Mouse (Mus musculus): ENCODE measurements at regions not wholly inside any gene's neighbourhood (a gene's known extent, or its start where the extent isn't known, plus 50 kb on each side); places are given as distances from the start of the nearest gene placed in this dataset.

GRCm38 (mm10) chr4:83107958-83108658, 56.0 kb upstream of the Frem1 start:
- no peaks in the 10 kb centered on the region for H3K4me1 ChIP-seq (replicated peaks; ENCODE audit: control insufficient read depth, insufficient read depth, low read length)
- H3K36me3 ChIP-seq (ENCODE audit: control insufficient read depth, insufficient read depth, low read length), result no peaks in the 10 kb centered on the region
- no peak overlapping the region for H3K4me3 ChIP-seq (ENCODE audit: low read depth, low read length)
- no peaks in the 10 kb centered on the region for H3K27me3 ChIP-seq (ENCODE audit: control insufficient read depth, insufficient read depth, low read length)
- WGBS, result 85% methylated on average over 11 of the region's 11 CpGs
- no peaks in the 10 kb centered on the region for H3K9me3 ChIP-seq (ENCODE audit: control insufficient read depth, low read length)
- no peak overlapping the region for H3K27ac ChIP-seq (ENCODE audit: low read depth, low read length)
- no peak overlapping the region for H3K4me2 ChIP-seq (replicated peaks; ENCODE audit: low read depth, low read length)
- H3K9ac ChIP-seq (ENCODE audit: low read depth, low read length), result no peak overlapping the region
- no peak for ATAC-seq (ENCODE audit: low FRiP score)
- DNase-seq (ENCODE audit: low spot score), result no peak

GRCm38 (mm10) chr4:83107161-83107560, 55.0 kb upstream of the Frem1 start:
- ATAC-seq (ENCODE audit: low FRiP score) (no peak), DNase-seq (ENCODE audit: low spot score) (no peak)
- Histone ChIP-seq H3K9me3 (ENCODE audit: control insufficient read depth, low read length) (no peaks in the 10 kb centered on the region), H3K27me3 (ENCODE audit: control insufficient read depth, insufficient read depth, low read length) (no peaks in the 10 kb centered on the region), H3K27ac (ENCODE audit: low read depth, low read length) (no peak overlapping the region), H3K4me3 (ENCODE audit: low read depth, low read length) (no peak overlapping the region), H3K9ac (ENCODE audit: low read depth, low read length) (no peak overlapping the region), H3K4me2 (replicated peaks; ENCODE audit: low read depth, low read length) (no peak overlapping the region), H3K4me1 (replicated peaks; ENCODE audit: control insufficient read depth, insufficient read depth, low read length) (no peaks in the 10 kb centered on the region), H3K36me3 (ENCODE audit: control insufficient read depth, insufficient read depth, low read length) (no peaks in the 10 kb centered on the region)
- 84% methylated on average over 2 of the region's 2 CpGs for WGBS

- H3K9me3 ChIP-seq (ENCODE audit: control insufficient read depth, low read length), result no peaks in the 10 kb centered on the region
- no peaks in the 10 kb centered on the region for H3K36me3 ChIP-seq (ENCODE audit: control insufficient read depth, insufficient read depth, low read length)
- 76% methylated on average over 5 of the region's 5 CpGs for WGBS
- ATAC-seq (ENCODE audit: low FRiP score), result no peak
- H3K4me3 ChIP-seq (ENCODE audit: low read depth, low read length), result no peak overlapping the region
- no peak overlapping the region for H3K27ac ChIP-seq (ENCODE audit: low read depth, low read length)
- H3K9ac ChIP-seq (ENCODE audit: low read depth, low read length), result no peak overlapping the region
- no peaks in the 10 kb centered on the region for H3K27me3 ChIP-seq (ENCODE audit: control insufficient read depth, insufficient read depth, low read length)
- H3K4me1 ChIP-seq (replicated peaks; ENCODE audit: control insufficient read depth, insufficient read depth, low read length), result no peaks in the 10 kb centered on the region
- H3K4me2 ChIP-seq (replicated peaks; ENCODE audit: low read depth, low read length), result no peak overlapping the region
- DNase-seq (ENCODE audit: low spot score), result no peak
These were observed 52.0 kb upstream of the Frem1 start for GRCm38 (mm10) chr4:83104045-83104681.

GRCm38 (mm10) chr4:83102893-83103292, 50.8 kb upstream of the Frem1 start:
- ATAC-seq (ENCODE audit: low FRiP score) (no peak), DNase-seq (ENCODE audit: low spot score) (no peak)
- no peaks in the 10 kb centered on the region for H3K36me3 ChIP-seq (ENCODE audit: control insufficient read depth, insufficient read depth, low read length)
- H3K4me1 ChIP-seq (replicated peaks; ENCODE audit: control insufficient read depth, insufficient read depth, low read length), result no peaks in the 10 kb centered on the region
- no peak overlapping the region for H3K27ac ChIP-seq (ENCODE audit: low read depth, low read length)
- H3K9me3 ChIP-seq (ENCODE audit: control insufficient read depth, low read length), result no peaks in the 10 kb centered on the region
- H3K4me2 ChIP-seq (replicated peaks; ENCODE audit: low read depth, low read length), result no peak overlapping the region
- H3K4me3 ChIP-seq (ENCODE audit: low read depth, low read length), result no peak overlapping the region
- 96% methylated on average over 2 of the region's 2 CpGs for WGBS
- H3K27me3 ChIP-seq (ENCODE audit: control insufficient read depth, insufficient read depth, low read length), result no peaks in the 10 kb centered on the region
- no peak overlapping the region for H3K9ac ChIP-seq (ENCODE audit: low read depth, low read length)

- no peaks in the 10 kb centered on the region for H3K4me1 ChIP-seq (replicated peaks; ENCODE audit: control insufficient read depth, insufficient read depth, low read length)
- H3K9ac ChIP-seq (ENCODE audit: low read depth, low read length), result no peak overlapping the region
- DNase-seq (ENCODE audit: low spot score) (no peak), ATAC-seq (ENCODE audit: low FRiP score) (no peak)
- no peak overlapping the region for H3K4me3 ChIP-seq (ENCODE audit: low read depth, low read length)
- no peaks in the 10 kb centered on the region for H3K9me3 ChIP-seq (ENCODE audit: control insufficient read depth, low read length)
- 76% methylated on average over 3 of the region's 3 CpGs for WGBS
- H3K27me3 ChIP-seq (ENCODE audit: control insufficient read depth, insufficient read depth, low read length), result no peaks in the 10 kb centered on the region
- H3K36me3 ChIP-seq (ENCODE audit: control insufficient read depth, insufficient read depth, low read length), result no peaks in the 10 kb centered on the region
- no peak overlapping the region for H3K27ac ChIP-seq (ENCODE audit: low read depth, low read length)
- H3K4me2 ChIP-seq (replicated peaks; ENCODE audit: low read depth, low read length), result no peak overlapping the region
These were observed 49.9 kb upstream of the Frem1 start for GRCm38 (mm10) chr4:83102022-83102421.
